Mouse (Mus musculus): ENCODE measurements around the gene Tmem107. TPM values are rescaled to one million over a fixed set of nuclear protein-coding genes. Genes with fewer than 3 reads are reported as not detected.

Tmem107 gene
- polyA plus RNA-seq (2017; shearing (Covaris generic)), result 6.6 TPM

GRCm38 (mm10) chr11:69070590-69071222 is at the start of gene Tmem107:
Tmem107 (plus strand) TSS chr11:69070806.

GRCm38 (mm10) chr11:69045531-69046394 is 24.8 kb upstream of the Tmem107 start, which contains the start of gene Aurkb:
Aurkb (plus strand) TSS chr11:69045647.

GRCm38 (mm10) chr11:69059357-69059974 is 11.1 kb upstream of the Tmem107 start, which contains the start of gene Borcs6:
Borcs6 (plus strand) TSS chr11:69059717.

DNA sequence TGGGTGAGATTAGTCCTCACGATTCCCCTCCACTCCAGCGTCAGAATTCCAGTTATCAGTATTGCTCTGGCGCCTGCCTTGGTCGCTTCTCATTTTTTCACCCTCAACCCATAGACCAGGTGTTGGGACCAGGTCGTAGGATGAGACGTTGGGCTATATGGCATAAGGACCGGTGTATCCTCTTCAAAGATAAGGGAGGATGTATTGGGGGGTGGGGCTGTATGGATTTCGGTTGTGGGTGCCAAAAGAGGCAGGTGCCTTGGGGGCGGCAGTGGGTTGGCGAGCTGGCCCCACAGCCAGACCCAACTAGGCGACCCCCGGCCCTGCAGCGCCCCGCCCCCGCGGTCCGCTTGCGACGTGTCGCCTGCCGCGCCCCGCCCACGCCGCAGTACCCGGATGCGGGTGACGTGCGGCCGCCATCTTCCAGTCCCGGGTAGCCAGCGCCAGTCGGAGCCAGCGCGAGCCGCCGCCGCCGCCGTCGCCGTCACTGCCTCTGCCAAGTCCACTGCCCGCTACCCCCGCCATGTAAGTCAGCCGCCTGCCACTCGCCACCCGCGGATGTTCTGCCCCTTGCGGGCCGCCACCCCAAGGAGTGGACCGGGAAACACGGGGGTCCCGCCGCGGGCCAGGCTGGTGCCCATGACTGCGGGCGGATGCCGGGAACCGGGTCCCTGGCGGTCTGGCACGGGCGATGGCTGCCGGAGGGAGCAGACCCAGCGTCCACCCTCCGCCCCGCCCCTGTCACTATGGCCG is 17.7 kb downstream of the Tmem107 start, which contains the start of gene Vamp2:
Gene Vamp2, plus strand, starts transcription at position 388 of the 753 bp plus-strand sequence.

DNA sequence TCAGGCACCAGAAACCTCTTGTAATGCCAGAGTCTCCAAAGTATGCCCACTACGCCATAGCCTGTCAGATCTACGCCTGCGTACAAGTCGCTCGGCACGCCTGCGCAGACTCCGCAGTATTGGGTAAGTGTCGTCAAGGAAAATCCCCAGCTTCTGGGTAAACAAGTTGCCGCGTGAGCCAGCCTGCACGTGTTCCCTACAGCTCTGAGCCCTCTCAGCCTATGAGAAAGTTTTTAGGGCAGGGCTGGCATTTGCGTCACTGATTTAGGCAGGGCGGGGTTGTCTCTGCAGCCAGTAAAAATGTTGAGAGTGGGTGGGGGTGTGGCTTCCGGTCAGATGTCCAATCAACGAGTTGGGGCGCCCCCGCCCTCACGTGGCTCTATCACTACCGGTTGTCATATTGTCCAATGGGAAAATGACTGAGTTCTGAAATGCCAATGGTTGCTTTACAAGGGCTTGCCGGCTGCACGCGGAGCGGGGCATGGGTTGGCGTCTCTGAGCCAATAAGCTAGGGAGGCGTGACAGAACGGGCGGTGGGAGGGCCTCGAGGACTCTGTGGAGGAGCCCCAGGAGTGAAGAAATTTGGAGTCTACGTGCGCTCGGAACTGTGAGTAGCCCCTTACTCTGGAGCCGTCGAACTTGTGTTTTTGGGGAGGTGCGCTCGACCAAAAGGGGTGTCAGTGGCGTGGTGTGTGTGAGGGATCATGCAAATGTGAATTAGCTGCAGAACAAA is 24.3 kb downstream of the Tmem107 start, which contains the start of gene Per1:
Gene Per1, plus strand, starts transcription at position 521 of the 733 bp plus-strand sequence.

GRCm38 (mm10) chr11:69120221-69121000 is 49.8 kb downstream of the Tmem107 start, which contains the start of gene Hes7:
Hes7 (plus strand) TSS chr11:69120404.

DNA sequence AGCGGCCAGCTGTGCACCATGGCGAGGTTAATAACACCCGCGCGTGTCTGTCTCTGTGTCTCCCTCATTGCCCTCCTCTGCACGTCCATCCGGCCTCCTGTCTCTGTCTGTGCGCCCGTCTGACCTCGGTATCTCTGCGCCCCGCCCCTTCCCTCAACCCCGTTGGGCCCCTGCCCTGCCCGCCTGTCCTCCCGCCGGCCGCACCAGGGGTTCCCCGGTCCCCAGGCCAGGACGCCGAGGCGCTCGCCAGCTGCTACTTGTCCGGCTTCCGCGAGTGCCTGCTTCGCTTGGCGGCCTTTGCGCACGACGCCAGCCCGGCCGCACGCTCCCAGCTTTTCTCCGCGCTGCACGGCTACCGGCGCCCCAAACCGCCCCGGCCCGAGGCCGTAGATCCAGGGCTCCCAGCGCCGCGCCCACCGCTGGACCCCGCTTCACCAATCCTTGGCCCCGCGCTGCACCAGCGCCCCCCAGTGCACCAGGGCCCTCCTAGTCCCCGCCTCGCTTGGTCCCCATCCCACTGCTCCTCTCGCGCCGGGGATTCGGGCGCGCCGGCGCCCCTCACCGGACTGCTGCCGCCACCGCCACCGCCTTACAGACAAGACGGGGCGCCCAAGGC is 51.8 kb downstream of the Tmem107 start, which contains the start of gene 9130213A22Rik:
Gene 9130213A22Rik, minus strand, starts transcription at position 254 of the 616 bp plus-strand sequence.

Other genes starting within 250 kb of the Tmem107 start
- 167 TPM for gene Ndel1, start 198.9 kb upstream of the Tmem107 start, polyA plus RNA-seq (2017; shearing (Covaris generic))
- gene Rnf222, start 182.3 kb upstream of the Tmem107 start, polyA plus RNA-seq (2017; shearing (Covaris generic)), result not detected
- 834 TPM for gene Rpl26, start 169.2 kb upstream of the Tmem107 start, polyA plus RNA-seq (2017; shearing (Covaris generic))
- not detected for gene Odf4, start 143.7 kb upstream of the Tmem107 start, polyA plus RNA-seq (2017; shearing (Covaris generic))
- gene Arhgef15, start 113.3 kb upstream of the Tmem107 start, polyA plus RNA-seq (2017; shearing (Covaris generic)), result not detected
- gene Slc25a35, start 102.7 kb upstream of the Tmem107 start, polyA plus RNA-seq (2017; shearing (Covaris generic)), result 4.2 TPM
- 8.2 TPM for gene Rangrf, start 95.6 kb upstream of the Tmem107 start, polyA plus RNA-seq (2017; shearing (Covaris generic))
- 2.6 TPM for gene Pfas, start 62.3 kb upstream of the Tmem107 start, polyA plus RNA-seq (2017; shearing (Covaris generic))
- gene Ctc1, start 54.9 kb upstream of the Tmem107 start, polyA plus RNA-seq (2017; shearing (Covaris generic)), result 15.3 TPM
- 0.87 TPM for gene Aurkb, start 25.2 kb upstream of the Tmem107 start, polyA plus RNA-seq (2017; shearing (Covaris generic))
- 6.9 TPM for gene Borcs6, start 11.1 kb upstream of the Tmem107 start, polyA plus RNA-seq (2017; shearing (Covaris generic))
- 282 TPM for gene Vamp2, start 17.7 kb downstream of the Tmem107 start, polyA plus RNA-seq (2017; shearing (Covaris generic))
- 136 TPM for gene Per1, start 24.4 kb downstream of the Tmem107 start, polyA plus RNA-seq (2017; shearing (Covaris generic))
- 0.41 TPM for gene Hes7, start 49.6 kb downstream of the Tmem107 start, polyA plus RNA-seq (2017; shearing (Covaris generic))
- not detected for gene 9130213A22Rik, start 51.8 kb downstream of the Tmem107 start, polyA plus RNA-seq (2017; shearing (Covaris generic))
- 0.36 TPM for gene Aloxe3, start 55.1 kb downstream of the Tmem107 start, polyA plus RNA-seq (2017; shearing (Covaris generic))
- not detected for gene Alox12b, start 86.2 kb downstream of the Tmem107 start, polyA plus RNA-seq (2017; shearing (Covaris generic))
- 0.80 TPM for gene Alox8, start 127.0 kb downstream of the Tmem107 start, polyA plus RNA-seq (2017; shearing (Covaris generic))
- not detected for gene Gucy2e, start 166.2 kb downstream of the Tmem107 start, polyA plus RNA-seq (2017; shearing (Covaris generic))